ENCODE assay signal across 10 mouse cellular contexts in the genomic region with DNA sequence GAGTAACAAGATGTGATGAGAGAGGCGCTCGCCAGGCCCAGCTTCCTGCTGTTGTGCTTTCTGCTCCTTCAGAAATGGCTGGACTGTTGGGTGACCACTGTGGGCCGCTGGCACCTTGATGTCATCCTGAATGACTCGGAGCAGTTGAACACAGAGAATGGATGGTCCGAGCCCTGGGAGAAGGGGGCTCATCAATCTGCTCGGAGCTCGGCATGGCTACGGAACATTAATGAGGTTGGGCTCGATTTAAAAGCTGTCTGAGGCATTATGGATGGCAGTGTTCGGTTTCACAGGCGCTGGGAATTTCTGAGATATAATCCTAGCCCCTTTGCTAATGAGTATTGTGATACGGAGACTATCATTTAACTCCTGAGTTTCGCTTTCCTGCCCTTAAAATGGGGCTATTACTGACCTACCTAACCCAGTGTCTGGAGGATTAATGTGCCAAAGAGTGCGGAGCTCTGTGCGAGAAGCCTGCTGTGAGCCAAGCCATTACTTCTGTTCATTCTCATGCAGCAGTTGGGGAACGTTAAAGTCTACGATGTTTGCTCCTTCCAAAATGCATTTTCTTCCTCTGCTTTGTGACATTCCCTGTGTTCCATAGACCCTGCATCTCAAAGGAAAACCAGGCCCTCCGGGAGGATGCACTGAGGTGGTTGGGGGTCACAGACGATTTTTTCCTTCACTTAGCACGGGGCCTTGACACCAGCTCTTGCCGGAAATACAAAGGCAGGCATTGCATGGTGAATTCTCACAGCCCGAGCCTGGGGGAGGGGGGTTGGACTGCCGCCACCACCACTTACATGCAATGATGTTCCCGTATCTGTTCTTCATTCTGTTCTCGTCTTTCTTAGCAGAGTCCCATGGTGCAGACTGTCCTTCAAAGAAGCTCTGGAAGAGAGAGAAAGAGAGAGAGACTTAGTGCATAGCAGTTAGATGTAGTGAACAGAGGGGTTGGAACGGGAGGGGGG.
DNase-seq lines count a peak whose midpoint lies in the region; ATAC-seq and TF ChIP-seq lines count a peak whose summit lies in the region.
"Had no signal": no experiment of that assay in that cellular context is flagged by ENCODE, and none has a peak within 500 bp of the region (broad histone marks: within the 10 kb centered on the region; RNA-seq: fewer than 3 reads in every experiment).

No protein-coding gene starts in this region.

- peak; percentile 47 for DNase-seq in layer of hippocampus, postnatal 10 days (ENCODE audit: low spot score in 2 of 2)
- DNase-seq in layer of hippocampus, adult 9-11 months, result no peak
- no peak for DNase-seq in forebrain, embryonic 10.5 days (ENCODE audit: extremely low spot score, low spot score)
- DNase-seq in midbrain, postnatal 0 days (ENCODE audit: low spot score), result peak; percentile 67
- no peak for DNase-seq in adipocyte (ENCODE audit: low spot score)
- DNase-seq: cerebellum, adult 2 months; kidney, postnatal 25 days; thymus, adult 2 months had no signal

- peak overlapping the region; percentile 31 for H3K4me2 ChIP-seq in hindbrain, embryonic 13.5 days
- H3K4me2 ChIP-seq in midbrain, postnatal 0 days (ENCODE audit: low read depth, low read length, poor library complexity, severe bottlenecking), result no peak overlapping the region

- H3K4me3 ChIP-seq in forebrain, embryonic 10.5 days, result peak overlapping the region; percentile 14; the same call in 1 of the 2 replicates
- H3K4me3 ChIP-seq in hindbrain, embryonic 13.5 days, result no peak overlapping the region
- H3K4me3 ChIP-seq in midbrain, postnatal 0 days (ENCODE audit: low read depth, low read length), result no peak overlapping the region

- ATAC-seq in hindbrain, embryonic 13.5 days (ENCODE audit: low FRiP score), result peak; percentile 40
- ATAC-seq in midbrain, postnatal 0 days (ENCODE audit: low FRiP score), result 0 out of 2 replicates have a peak, but pooled peaks have one; percentile 54
- no peak for ATAC-seq in erythroblast, adult 5-6 weeks (replicated peaks; ENCODE audit: low FRiP score, poor library complexity, severe bottlenecking)

- 70% methylated on average over 26 of the region's 26 CpGs for WGBS in forebrain, embryonic 10.5 days
- 28% methylated on average over 26 of the region's 26 CpGs for WGBS in hindbrain, embryonic 13.5 days
- 42% methylated on average over 26 of the region's 26 CpGs for WGBS in midbrain, postnatal 0 days

- TF ChIP-seq CTCF in midbrain, postnatal 0 days (IDR thresholded peaks at IDR 0.05), result no peak

- H3K36me3 ChIP-seq in forebrain, embryonic 10.5 days (replicated peaks), result peaks cover 4% of the 10 kb centered on the region; the same call in 1 of the 2 replicates
- no peaks in the 10 kb centered on the region for H3K36me3 ChIP-seq in hindbrain, embryonic 13.5 days
- H3K36me3 ChIP-seq in midbrain, postnatal 0 days (ENCODE audit: insufficient read depth, low read length), result no peaks in the 10 kb centered on the region

- no peaks in the 10 kb centered on the region for H3K9me3 ChIP-seq in forebrain, embryonic 10.5 days
- H3K9me3 ChIP-seq in hindbrain, embryonic 13.5 days, result no peaks in the 10 kb centered on the region
- H3K9me3 ChIP-seq in midbrain, postnatal 0 days (ENCODE audit: low read length), result no peaks in the 10 kb centered on the region

- peaks cover 24% of the 10 kb centered on the region for H3K4me1 ChIP-seq in forebrain, embryonic 10.5 days
- peaks cover 34% of the 10 kb centered on the region for H3K4me1 ChIP-seq in hindbrain, embryonic 13.5 days (replicated peaks)
- no peaks in the 10 kb centered on the region for H3K4me1 ChIP-seq in midbrain, postnatal 0 days (ENCODE audit: insufficient read depth, low read length)

- peak overlapping the region; percentile 35; the same call in 1 of the 2 replicates for H3K27ac ChIP-seq in forebrain, embryonic 10.5 days
- H3K27ac ChIP-seq in hindbrain, embryonic 13.5 days, result peak overlapping the region; percentile 81
- H3K27ac ChIP-seq in midbrain, postnatal 0 days (ENCODE audit: low read depth, low read length), result no peak overlapping the region

- 0 out of 2 replicates have a peak overlapping the region, but pooled peaks have one; percentile 15 for H3K9ac ChIP-seq in hindbrain, embryonic 13.5 days
- no peak overlapping the region for H3K9ac ChIP-seq in midbrain, postnatal 0 days (replicated peaks; ENCODE audit: low read length, poor library complexity, severe bottlenecking)

- H3K27me3 ChIP-seq in forebrain, embryonic 10.5 days (ENCODE audit: poor library complexity, severe bottlenecking), result no peaks in the 10 kb centered on the region
- H3K27me3 ChIP-seq in hindbrain, embryonic 13.5 days, result no peaks in the 10 kb centered on the region
- no peaks in the 10 kb centered on the region for H3K27me3 ChIP-seq in midbrain, postnatal 0 days (ENCODE audit: insufficient read depth, low read length)

Comparison
In these comparisons a context has a peak if more than half of its experiments do, and no peak if none do; other contexts are left out.
1. DNase-seq: peak in layer of hippocampus, postnatal 10 days (2 of 2) and midbrain, postnatal 0 days (single experiment); none in layer of hippocampus, adult 9-11 months (single experiment), forebrain, embryonic 10.5 days (single experiment) and adipocyte (single experiment).